Mouse (Mus musculus): Measurements from ENCODE around the gene Map1lc3a. TPM values are rescaled to one million over a fixed set of nuclear protein-coding genes. Genes with fewer than 3 reads are reported as not detected.

Map1lc3a gene
- polyA plus RNA-seq, 1 experiment: 134 TPM

GRCm38 (mm10) chr2:155280116-155280515, 4.0 kb downstream of the Map1lc3a start:
- Histone ChIP-seq H3K4me1 (ENCODE audit: control insufficient read depth, insufficient read depth, low read length) (no peaks in the 10 kb centered on the region), H3K27ac (ENCODE audit: insufficient read depth, low read length) (no peak overlapping the region), H3K4me3 (ENCODE audit: insufficient read depth, low read length) (no peak overlapping the region)
- TF ChIP-seq POLR2A (IDR thresholded peaks at IDR 0.05; ENCODE audit: low read depth, low read length): no peak
- no peak for TF ChIP-seq CTCF (IDR thresholded peaks at IDR 0.05; ENCODE audit: borderline replicate concordance, insufficient read depth, low read length)

DNA sequence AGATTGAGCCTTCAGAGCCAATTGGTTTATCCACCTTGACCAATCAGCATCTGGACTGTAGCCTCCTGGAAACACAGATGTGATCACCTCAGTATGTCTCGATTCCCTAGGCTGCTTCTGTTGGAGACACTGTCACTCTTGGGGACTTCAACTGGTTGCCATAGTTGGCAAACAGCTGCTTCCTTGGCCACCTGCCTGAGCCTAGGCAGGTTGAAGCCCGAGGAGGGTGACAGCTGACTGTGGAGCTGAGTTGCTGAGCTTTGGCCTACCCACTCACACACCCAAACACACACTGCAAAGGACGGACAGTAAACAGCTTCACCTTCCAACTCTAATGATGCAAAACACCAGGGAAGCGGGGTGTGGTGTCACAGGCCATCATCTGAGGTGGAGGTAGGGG, 7.7 kb downstream of the Map1lc3a start:
- Histone ChIP-seq H3K4me1 (ENCODE audit: control insufficient read depth, insufficient read depth, low read length) (no peaks in the 10 kb centered on the region), H3K4me3 (ENCODE audit: insufficient read depth, low read length) (no peak overlapping the region), H3K27ac (ENCODE audit: insufficient read depth, low read length) (no peak overlapping the region)
- TF ChIP-seq CTCF (IDR thresholded peaks at IDR 0.05; ENCODE audit: borderline replicate concordance, insufficient read depth, low read length) (no peak), POLR2A (IDR thresholded peaks at IDR 0.05; ENCODE audit: low read depth, low read length) (no peak)

GRCm38 (mm10) chr2:155284647-155285046, 8.6 kb downstream of the Map1lc3a start:
- H3K4me1 ChIP-seq (ENCODE audit: control insufficient read depth, insufficient read depth, low read length): no peaks in the 10 kb centered on the region
- H3K27ac ChIP-seq (ENCODE audit: insufficient read depth, low read length): no peak overlapping the region
- no peak for TF ChIP-seq CTCF (IDR thresholded peaks at IDR 0.05; ENCODE audit: borderline replicate concordance, insufficient read depth, low read length)
- TF ChIP-seq POLR2A (IDR thresholded peaks at IDR 0.05; ENCODE audit: low read depth, low read length): no peak
- H3K4me3 ChIP-seq (ENCODE audit: insufficient read depth, low read length): no peak overlapping the region

- no peak overlapping the region for H3K27ac ChIP-seq (ENCODE audit: insufficient read depth, low read length)
- H3K4me1 ChIP-seq (ENCODE audit: control insufficient read depth, insufficient read depth, low read length): no peaks in the 10 kb centered on the region
- TF ChIP-seq POLR2A (IDR thresholded peaks at IDR 0.05; ENCODE audit: low read depth, low read length) (no peak), CTCF (IDR thresholded peaks at IDR 0.05; ENCODE audit: borderline replicate concordance, insufficient read depth, low read length) (no peak)
- H3K4me3 ChIP-seq (ENCODE audit: insufficient read depth, low read length): no peak overlapping the region
Measured at GRCm38 (mm10) chr2:155285744-155286143, 9.6 kb downstream of the Map1lc3a start.

GRCm38 (mm10) chr2:155287456-155288250, 11.6 kb downstream of the Map1lc3a start:
- no peaks in the 10 kb centered on the region for H3K4me1 ChIP-seq (ENCODE audit: control insufficient read depth, insufficient read depth, low read length)
- H3K4me3 ChIP-seq (ENCODE audit: insufficient read depth, low read length): no peak overlapping the region
- TF ChIP-seq POLR2A (IDR thresholded peaks at IDR 0.05; ENCODE audit: low read depth, low read length): no peak
- no peak for TF ChIP-seq CTCF (IDR thresholded peaks at IDR 0.05; ENCODE audit: borderline replicate concordance, insufficient read depth, low read length)
- no peak overlapping the region for H3K27ac ChIP-seq (ENCODE audit: insufficient read depth, low read length)

DNA sequence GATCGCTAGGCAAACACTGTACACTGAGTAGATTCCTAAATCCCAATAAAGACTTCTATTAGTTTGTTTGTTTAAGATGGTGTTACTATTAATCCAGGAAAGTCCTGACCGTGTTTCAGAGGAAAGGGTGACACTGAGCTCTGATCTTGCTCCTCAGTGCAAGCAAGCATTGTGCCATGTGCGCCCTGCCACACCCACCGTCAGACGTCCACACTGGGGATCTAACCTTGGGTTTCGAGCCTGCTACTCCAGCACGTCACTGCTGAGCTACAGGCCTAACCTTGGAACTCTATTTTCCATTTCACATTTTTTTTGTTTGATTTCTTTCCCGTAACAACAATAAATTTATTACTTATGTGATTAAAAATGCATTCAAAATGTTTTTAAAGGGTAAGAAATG, 14.0 kb downstream of the Map1lc3a start:
- Histone ChIP-seq H3K4me3 (ENCODE audit: insufficient read depth, low read length) (no peak overlapping the region), H3K4me1 (ENCODE audit: control insufficient read depth, insufficient read depth, low read length) (no peaks in the 10 kb centered on the region), H3K27ac (ENCODE audit: insufficient read depth, low read length) (no peak overlapping the region)
- no peak for TF ChIP-seq POLR2A (IDR thresholded peaks at IDR 0.05; ENCODE audit: low read depth, low read length)
- TF ChIP-seq CTCF (IDR thresholded peaks at IDR 0.05; ENCODE audit: borderline replicate concordance, insufficient read depth, low read length): no peak

DNA sequence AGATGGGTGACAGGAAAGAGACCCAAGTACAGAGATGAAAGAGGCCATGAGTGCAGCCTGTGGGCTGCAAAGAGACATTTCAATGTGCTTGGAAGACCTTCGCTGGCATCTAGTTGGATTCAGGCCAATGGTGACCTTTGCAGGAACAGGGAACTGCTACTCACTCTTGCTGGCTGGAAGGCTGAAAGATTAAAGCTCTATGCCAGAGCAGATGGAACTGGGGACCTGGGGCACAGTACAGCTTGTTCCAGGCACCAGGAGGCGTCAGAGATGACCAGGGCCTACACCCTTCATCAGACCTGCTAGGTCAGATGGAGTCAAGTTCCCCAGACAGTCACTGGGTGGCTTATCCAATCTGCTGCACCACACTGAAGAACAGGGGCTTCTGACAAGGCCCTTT, 17.3 kb downstream of the Map1lc3a start:
- Histone ChIP-seq H3K4me3 (ENCODE audit: insufficient read depth, low read length) (no peak overlapping the region), H3K4me1 (ENCODE audit: control insufficient read depth, insufficient read depth, low read length) (no peaks in the 10 kb centered on the region), H3K27ac (ENCODE audit: insufficient read depth, low read length) (no peak overlapping the region)
- TF ChIP-seq CTCF (IDR thresholded peaks at IDR 0.05; ENCODE audit: borderline replicate concordance, insufficient read depth, low read length) (no peak), POLR2A (IDR thresholded peaks at IDR 0.05; ENCODE audit: low read depth, low read length) (no peak)

GRCm38 (mm10) chr2:155293946-155294345, 17.8 kb downstream of the Map1lc3a start:
- TF ChIP-seq CTCF (IDR thresholded peaks at IDR 0.05; ENCODE audit: borderline replicate concordance, insufficient read depth, low read length) (no peak), POLR2A (IDR thresholded peaks at IDR 0.05; ENCODE audit: low read depth, low read length) (no peak)
- Histone ChIP-seq H3K27ac (ENCODE audit: insufficient read depth, low read length) (no peak overlapping the region), H3K4me1 (ENCODE audit: control insufficient read depth, insufficient read depth, low read length) (no peaks in the 10 kb centered on the region), H3K4me3 (ENCODE audit: insufficient read depth, low read length) (no peak overlapping the region)

DNA sequence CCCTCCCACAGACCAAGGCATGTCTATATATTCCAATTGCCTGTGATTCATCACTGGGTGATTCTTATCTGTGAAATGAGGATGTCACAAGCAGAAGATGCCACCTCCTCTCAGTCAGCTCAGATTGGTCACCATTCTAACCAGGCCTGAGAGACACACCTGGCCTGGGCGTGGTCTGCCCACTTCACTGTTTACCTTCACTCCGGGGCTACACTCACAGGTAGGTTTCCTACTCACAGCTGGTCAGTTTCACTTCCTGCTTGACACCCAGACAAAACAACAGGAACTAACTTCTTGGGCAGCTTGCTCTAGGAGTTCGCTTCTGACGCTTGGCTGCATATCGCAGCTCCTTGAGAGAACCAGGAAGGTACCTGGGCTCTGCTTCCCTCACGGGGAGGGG, 19.4 kb downstream of the Map1lc3a start:
- no peak for TF ChIP-seq POLR2A (IDR thresholded peaks at IDR 0.05; ENCODE audit: low read depth, low read length)
- no peak for TF ChIP-seq CTCF (IDR thresholded peaks at IDR 0.05; ENCODE audit: borderline replicate concordance, insufficient read depth, low read length)
- no peaks in the 10 kb centered on the region for H3K4me1 ChIP-seq (ENCODE audit: control insufficient read depth, insufficient read depth, low read length)
- H3K27ac ChIP-seq (ENCODE audit: insufficient read depth, low read length): no peak overlapping the region
- no peak overlapping the region for H3K4me3 ChIP-seq (ENCODE audit: insufficient read depth, low read length)

DNA sequence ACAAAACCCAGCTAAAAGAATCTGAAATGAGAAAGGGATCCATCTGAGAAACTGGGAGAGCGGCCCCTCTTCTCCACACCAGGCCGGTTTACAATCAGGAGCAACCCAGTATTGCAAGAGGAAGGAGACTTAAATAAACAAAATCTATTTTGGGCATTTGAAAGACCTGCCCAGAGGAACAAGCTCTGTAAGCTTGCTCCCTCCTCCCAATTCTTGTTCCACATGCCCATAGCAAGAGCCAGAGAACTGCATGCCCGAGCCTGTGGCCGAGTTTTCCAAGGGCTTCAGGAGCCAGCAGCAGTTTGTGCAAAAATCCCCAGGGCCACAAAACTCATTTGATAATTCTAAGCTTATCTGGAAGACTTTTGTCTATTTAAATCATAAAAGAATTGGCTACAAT, 23.5 kb downstream of the Map1lc3a start:
- Histone ChIP-seq H3K27ac (ENCODE audit: insufficient read depth, low read length) (no peak overlapping the region), H3K4me3 (ENCODE audit: insufficient read depth, low read length) (no peak overlapping the region), H3K4me1 (ENCODE audit: control insufficient read depth, insufficient read depth, low read length) (no peaks in the 10 kb centered on the region)
- TF ChIP-seq POLR2A (IDR thresholded peaks at IDR 0.05; ENCODE audit: low read depth, low read length) (no peak), CTCF (IDR thresholded peaks at IDR 0.05; ENCODE audit: borderline replicate concordance, insufficient read depth, low read length) (no peak)

Measured in embryonic fibroblast, embryonic 13.5 days (primary cell).